Comparison of ENCODE assay signal across 11 mouse cellular contexts in the genomic region with DNA sequence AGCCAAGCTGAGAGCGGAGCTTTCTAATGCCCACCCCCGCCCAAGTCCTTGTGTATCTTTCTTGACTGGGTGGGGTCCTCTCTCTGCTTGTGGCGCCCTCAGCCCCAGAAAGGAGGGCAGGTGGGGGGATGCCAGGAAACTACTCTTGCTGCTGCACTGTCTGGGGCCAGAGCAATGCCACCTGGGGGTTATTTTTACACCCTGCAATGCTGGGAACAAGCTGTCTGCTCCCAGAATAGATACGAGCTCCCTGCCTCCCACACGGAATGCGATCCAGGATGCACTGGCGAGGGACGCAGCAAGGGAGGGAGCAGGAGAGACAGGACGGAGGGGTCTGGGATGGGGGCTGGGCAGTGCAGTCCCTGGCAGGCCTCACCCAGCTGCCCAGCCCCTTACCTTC. TPM values are rescaled to one million over a fixed set of nuclear protein-coding genes. Genes with fewer than 3 reads are reported as not detected.
DNase-seq lines count a peak whose midpoint lies in the region; ATAC-seq and TF ChIP-seq lines count a peak whose summit lies in the region.
"Had no signal": no experiment of that assay in that cellular context is flagged by ENCODE, and none has a peak within 500 bp of the region (broad histone marks: within the 10 kb centered on the region; RNA-seq: fewer than 3 reads in every experiment).

No protein-coding gene starts in this region.

- no peak overlapping the region for H3K27ac ChIP-seq in kidney, postnatal 0 days
- H3K27ac ChIP-seq: embryonic facial prominence, embryonic 15.5 days; hindbrain, embryonic 13.5 days; limb, embryonic 12.5 days had no signal

- no peak overlapping the region for H3K4me2 ChIP-seq in kidney, postnatal 0 days (ENCODE audit: low read length)
- H3K4me2 ChIP-seq: embryonic facial prominence, embryonic 15.5 days; hindbrain, embryonic 13.5 days; limb, embryonic 12.5 days had no signal

- H3K4me1 ChIP-seq in kidney, postnatal 0 days (replicated peaks; ENCODE audit: insufficient read depth, low read length) = 0 out of 2 replicates have a peak, but pooled peaks cover 7% of the 10 kb centered on the region

- H3K4me3 ChIP-seq in kidney, postnatal 0 days (replicated peaks; ENCODE audit: low read depth, low read length) = no peak overlapping the region
- H3K4me3 ChIP-seq: embryonic facial prominence, embryonic 15.5 days; hindbrain, embryonic 13.5 days; limb, embryonic 12.5 days had no signal

- H3K9me3 ChIP-seq in kidney, postnatal 0 days (replicated peaks; ENCODE audit: low read length) = no peaks in the 10 kb centered on the region
- H3K9me3 ChIP-seq: embryonic facial prominence, embryonic 15.5 days; hindbrain, embryonic 13.5 days; limb, embryonic 12.5 days had no signal

- H3K27me3 ChIP-seq in kidney, postnatal 0 days (ENCODE audit: insufficient read depth, low read length) = no peaks in the 10 kb centered on the region
- H3K27me3 ChIP-seq: embryonic facial prominence, embryonic 15.5 days; hindbrain, embryonic 13.5 days; limb, embryonic 12.5 days had no signal

- peaks cover 47% of the 10 kb centered on the region for H3K36me3 ChIP-seq in kidney, postnatal 0 days (ENCODE audit: insufficient read depth, low read length)

- ATAC-seq in kidney, postnatal 0 days (replicated peaks; ENCODE audit: low FRiP score, low read depth) = no peak; the same call in 1 of the 2 replicates

- TF ChIP-seq CTCF in kidney, postnatal 0 days (IDR thresholded peaks at IDR 0.05; ENCODE audit: low read depth) = peak; percentile 27; the same call in 1 of the 2 replicates

- WGBS in kidney, postnatal 0 days = 52% methylated on average over 9 of the region's 9 CpGs

- no peak overlapping the region for H3K9ac ChIP-seq in kidney, postnatal 0 days (ENCODE audit: low read depth, low read length)
- H3K9ac ChIP-seq: embryonic facial prominence, embryonic 15.5 days; hindbrain, embryonic 13.5 days; limb, embryonic 12.5 days had no signal

- DNase-seq in kidney, postnatal 0 days (ENCODE audit: low spot score) = peak; percentile 80
- no peak for DNase-seq in kidney, postnatal 25 days
- peak; percentile 59 for DNase-seq in heart, adult 8-10 months (ENCODE audit: low spot score)
- DNase-seq in layer of hippocampus, postnatal 36 days = peak; percentile 57 to 69
- DNase-seq in telencephalon, adult 2 months (ENCODE audit: low read depth, low spot score) = peak; percentile 90
- no peak for DNase-seq in Muller cell, postnatal 12 days (ENCODE audit: inconsistent ontology term)
- DNase-seq in spleen, postnatal 14 days (ENCODE audit: low spot score in 2 of 2) = no peak
- DNase-seq in thymus, postnatal 25 days = no peak

RNA-seq across cellular contexts. Expression of a gene that starts 2.8 kb away (rescaled TPM):
- 135 and 138 TPM in 2 replicates for polyA plus RNA-seq in kidney, postnatal 0 days (2015; fragmentation: Nextera tagmentation; extraction: Ambion mirVana)
- total RNA-seq in heart, adult 8-10 months (2022) = 10 to 100 TPM; 39.9 to 47.1 (median 44.3) TPM
- 10 to 100 TPM; 63.3 to 71.5 TPM for total RNA-seq in layer of hippocampus, postnatal 36 days (2021)

RNA-seq across cellular contexts. Expression of a gene that starts 24.3 kb away (rescaled TPM):
- polyA plus RNA-seq in kidney, postnatal 0 days (2015; fragmentation: Nextera tagmentation; extraction: Ambion mirVana) = 0.32 and 0.55 TPM in 2 replicates
- total RNA-seq in heart, adult 8-10 months (2022) = under 1 TPM in 3 of 4 experiments, not detected in 1; 0.17 to 0.69 (median 0.22) TPM
- 10 to 100 TPM; 71.6 to 78.9 TPM for total RNA-seq in layer of hippocampus, postnatal 36 days (2021)

RNA-seq across cellular contexts. Expression of a gene that starts 45.9 kb away (rescaled TPM):
- polyA plus RNA-seq in kidney, postnatal 0 days (2015; fragmentation: Nextera tagmentation; extraction: Ambion mirVana) = 38.3 and 42.7 TPM in 2 replicates
- 10 to 100 TPM; 16.4 to 22.6 (median 20.3) TPM for total RNA-seq in heart, adult 8-10 months (2022)
- 10 to 100 TPM; 96.8 to 98.3 TPM for total RNA-seq in layer of hippocampus, postnatal 36 days (2021)

RNA-seq across cellular contexts. Expression of a gene that starts 46.7 kb away (rescaled TPM):
- 0.22 and 0.47 TPM in 2 replicates for polyA plus RNA-seq in kidney, postnatal 0 days (2015; fragmentation: Nextera tagmentation; extraction: Ambion mirVana)
- under 1 TPM in 1 of 4 experiments, not detected in 3; 0.56 TPM for total RNA-seq in heart, adult 8-10 months (2022)
- 1 to 10 TPM; 1.1 to 1.6 TPM for total RNA-seq in layer of hippocampus, postnatal 36 days (2021)
- polyA plus RNA-seq: limb, embryonic 12.5 days had no signal

Comparison
In these comparisons a context has a peak if more than half of its experiments do, and no peak if none do; other contexts are left out.
1. DNase-seq: peak in kidney, postnatal 0 days (single experiment), heart, adult 8-10 months (single experiment), layer of hippocampus, postnatal 36 days (2 of 2) and telencephalon, adult 2 months (single experiment); none in kidney, postnatal 25 days (0 of 2), Muller cell, postnatal 12 days (single experiment), spleen, postnatal 14 days (0 of 2) and thymus, postnatal 25 days (single experiment).
2. RNA of a gene that starts 24.3 kb away (total RNA-seq): 71.6 to 78.9 TPM in layer of hippocampus, postnatal 36 days; 0.17 to 0.69 TPM in heart, adult 8-10 months; every median in the first group is over 10 times any median in the second.
3. RNA of a gene that starts 45.9 kb away (total RNA-seq): 96.8 to 98.3 TPM in layer of hippocampus, postnatal 36 days; 16.4 to 22.6 TPM in heart, adult 8-10 months; every median in the first group is over 4 times any median in the second.